Mouse (Mus musculus) testis, adult 2 months (tissue): Measurements from ENCODE around the gene Itpr1.

Source experiments
- CTCF ChIP-seq: fragments of 200-500 bp; IDR thresholded peaks from 2 replicates; pipeline ENCODE4 v1.5.1; 2012; ENCODE audit warnings: low read depth, mild to moderate bottlenecking, inconsistent platforms, low read length, moderate library complexity; ENCODE audit not compliant: control insufficient read depth, insufficient read depth, insufficient replicate concordance
- POLR2A ChIP-seq: fragments of 200-500 bp; IDR thresholded peaks from 2 replicates; pipeline ENCODE4 v1.6.1; 2012; ENCODE audit warnings: low read depth, mild to moderate bottlenecking, inconsistent platforms, low read length, moderate library complexity; ENCODE audit not compliant: control insufficient read depth

DNA sequence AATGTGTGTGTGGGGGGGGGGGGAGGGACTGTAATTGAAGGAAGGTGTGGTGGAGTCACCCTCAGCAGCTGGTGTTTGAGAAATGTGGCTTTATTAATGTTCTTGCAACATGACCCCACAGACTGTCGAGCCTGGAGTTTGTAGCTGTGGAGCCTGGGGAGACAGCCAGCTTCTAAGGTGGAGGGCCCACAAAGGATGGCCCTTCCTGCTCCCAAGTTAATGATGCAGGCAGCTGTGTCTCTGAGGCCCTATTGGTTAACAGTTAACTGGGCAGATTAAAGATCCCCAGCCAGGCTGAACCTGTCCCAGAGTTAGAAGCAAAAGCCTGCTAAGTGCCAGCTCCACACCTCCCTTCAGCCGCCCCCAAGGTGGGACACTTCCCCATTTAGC, 245.3 kb downstream of the Itpr1 start:
- TF ChIP-seq CTCF (no peak), POLR2A (no peak)
